ENCODE assay signal across 15 mouse cellular contexts in genomic region chr5:123765506-123765905, GRCm38 (mm10).
"Had no signal": no experiment of that assay in that cellular context is flagged by ENCODE, and none has a peak within 500 bp of the region (broad histone marks: within the 10 kb centered on the region; RNA-seq: fewer than 3 reads in every experiment).

No protein-coding gene starts in this region.

- ATAC-seq: hindbrain, postnatal 0 days; inflammation-experienced regulatory T-cells, adult 6 months; intestine, embryonic 15.5 days; intestine, postnatal 0 days had no signal

- DNase-seq: gastrocnemius, postnatal 14 days; gastrocnemius, postnatal 36 days; heart, adult 11 months; heart, adult 2 months; heart, postnatal 14 days; heart, postnatal 36 days; kidney, adult 18-20 months; kidney, adult 8-10 months; kidney, postnatal 10 days; kidney, postnatal 25 days; kidney, postnatal 4 days had no signal
